Mouse (Mus musculus) ovary, adult 18-20 months (tissue): ENCODE data around the gene Cacng7.

Source experiments
- DNase-seq: peaks from one replicate; pipeline ENCODE4 v3.0.0; 2022; ENCODE audit warnings: low spot score, mixed read lengths

Cacng7 gene

GRCm38 (mm10) chr7:3302556-3303275 lies 30.0 kb upstream of the Cacng7 start:
- DNase-seq, result no peak

- no peak for DNase-seq
Observed at GRCm38 (mm10) chr7:3303276-3303781, 29.4 kb upstream of the Cacng7 start.

GRCm38 (mm10) chr7:3303789-3304188 lies 29.0 kb upstream of the Cacng7 start:
- no peak for DNase-seq

- DNase-seq, result no peak
Observed at GRCm38 (mm10) chr7:3304298-3304697, 28.5 kb upstream of the Cacng7 start.

GRCm38 (mm10) chr7:3306400-3306799 lies 26.4 kb upstream of the Cacng7 start:
- DNase-seq, result no peak

GRCm38 (mm10) chr7:3308646-3309045 lies 24.1 kb upstream of the Cacng7 start:
- no peak for DNase-seq

- DNase-seq, result no peak
Observed at GRCm38 (mm10) chr7:3310233-3310632, 22.5 kb upstream of the Cacng7 start.

GRCm38 (mm10) chr7:3313571-3313970 lies 19.2 kb upstream of the Cacng7 start:
- no peak for DNase-seq

GRCm38 (mm10) chr7:3314121-3314520 lies 18.6 kb upstream of the Cacng7 start:
- DNase-seq, result no peak

GRCm38 (mm10) chr7:3317704-3318103 lies 15.1 kb upstream of the Cacng7 start:
- DNase-seq, result no peak

GRCm38 (mm10) chr7:3320856-3321255 lies 11.9 kb upstream of the Cacng7 start:
- DNase-seq, result no peak

GRCm38 (mm10) chr7:3323826-3324225 lies 8.9 kb upstream of the Cacng7 start:
- no peak for DNase-seq

- no peak for DNase-seq
Observed at GRCm38 (mm10) chr7:3327961-3328360, 4.8 kb upstream of the Cacng7 start.

GRCm38 (mm10) chr7:3329776-3330546 lies 2.8 kb upstream of the Cacng7 start:
- DNase-seq, result peak; percentile 34

GRCm38 (mm10) chr7:3331171-3331570 lies 1.6 kb upstream of the Cacng7 start:
- DNase-seq, result no peak

GRCm38 (mm10) chr7:3331581-3332223 lies 1.1 kb upstream of the Cacng7 start:
- peak; percentile 10 for DNase-seq

- no peak for DNase-seq
Observed at GRCm38 (mm10) chr7:3332224-3332615, 535 bp upstream of the Cacng7 start.

- no peak for DNase-seq
Observed at GRCm38 (mm10) chr7:3333542-3333941, 787 bp downstream of the Cacng7 start.

- DNase-seq, result no peak
Observed at GRCm38 (mm10) chr7:3336412-3336811, 3.7 kb downstream of the Cacng7 start.

- DNase-seq, result no peak
Observed at GRCm38 (mm10) chr7:3338286-3338935, 5.7 kb downstream of the Cacng7 start.

- no peak for DNase-seq
Observed at GRCm38 (mm10) chr7:3339010-3339409, 6.3 kb downstream of the Cacng7 start.

- no peak for DNase-seq
Observed at GRCm38 (mm10) chr7:3343861-3344260, 11.1 kb downstream of the Cacng7 start.
